Mouse (Mus musculus) limb, embryonic 13.5 days (tissue): ENCODE data around the gene Tbc1d22a. TPM values are rescaled to one million over a fixed set of nuclear protein-coding genes. Genes with fewer than 3 reads are reported as not detected.

ENCODE experiments used
- ATAC-seq: fragments of 200-750 bp; cut with Nextera tagmentation; 2 replicates; pipeline ENCODE4 v1.8.0; 2017; ENCODE audit warnings: low read depth, moderate number of reproducible peaks, moderate TSS enrichment; ENCODE audit not compliant: low FRiP score
- H3K27ac ChIP-seq: fragments of 300-500 bp; sonication (generic); 2 replicates; pipeline ENCODE4 v1.5.1; 2015; ENCODE audit warnings: inconsistent platforms, mild to moderate bottlenecking, moderate library complexity
- H3K27me3 ChIP-seq: fragments of 300-500 bp; sonication (generic); 2 replicates; pipeline ENCODE4 v1.6.1; 2015; ENCODE audit warnings: mild to moderate bottlenecking, inconsistent platforms
- H3K36me3 ChIP-seq: fragments of 300-500 bp; sonication (generic); 2 replicates; pipeline ENCODE4 v1.6.1; 2015; ENCODE audit warnings: inconsistent platforms, mild to moderate bottlenecking, moderate library complexity
- H3K4me1 ChIP-seq: fragments of 300-500 bp; sonication (generic); 2 replicates; pipeline ENCODE4 v1.6.1; 2015; ENCODE audit warnings: inconsistent platforms
- H3K4me2 ChIP-seq: fragments of 300-500 bp; sonication (generic); replicated peaks from 2 replicates; pipeline ENCODE4 v1.6.1; 2015; ENCODE audit warnings: inconsistent platforms, mild to moderate bottlenecking, moderate library complexity
- H3K4me3 ChIP-seq: fragments of 300-500 bp; sonication (generic); 2 replicates; pipeline ENCODE4 v1.5.1; 2015; ENCODE audit warnings: moderate library complexity, mild to moderate bottlenecking, inconsistent platforms
- H3K9ac ChIP-seq: fragments of 300-500 bp; sonication (generic); 2 replicates; pipeline ENCODE4 v1.6.1; 2015; ENCODE audit warnings: mild to moderate bottlenecking, inconsistent platforms
- H3K9me3 ChIP-seq: fragments of 300-500 bp; sonication (generic); 2 replicates; pipeline ENCODE4 v1.6.1; 2016; ENCODE audit warnings: inconsistent platforms
- WGBS: fragments of 180-500 bp; shearing (Covaris S2); methylation state at CpG from one replicate; pipeline ENCODE4 v1.1.7; 2015; 5-methylcytosine and 5-hydroxymethylcytosine counted together
- polyA plus RNA-seq: library from polyadenylated mRNA; unstranded; fragments of >200 nt; fragmentation: Nextera tagmentation; extraction: Ambion mirVana; gene quantifications from 2 replicates; pipeline ENCODE4 v1.2.1, GENCODE M21; 2015

Gene Tbc1d22a
- polyA plus RNA-seq, 1 experiment from 2014 or later: 12.5 TPM

GRCm38 (mm10) chr15:86276538-86277264, 62.4 kb downstream of the Tbc1d22a start:
- Histone ChIP-seq H3K36me3 (no peaks in the 10 kb centered on the region), H3K9ac (no peak overlapping the region), H3K27ac (no peak overlapping the region), H3K4me2 (no peak overlapping the region), H3K27me3 (0 out of 2 replicates have a peak, but pooled peaks cover 7% of the 10 kb centered on the region), H3K4me1 (peaks cover 59% of the 10 kb centered on the region), H3K9me3 (no peaks in the 10 kb centered on the region), H3K4me3 (no peak overlapping the region)
- no peak; the same call in 1 of the 2 replicates for ATAC-seq
- WGBS: 58% methylated on average over 11 of the region's 11 CpGs

- Histone ChIP-seq H3K4me1 (peaks cover 59% of the 10 kb centered on the region), H3K36me3 (no peaks in the 10 kb centered on the region), H3K4me2 (peak overlapping the region; percentile 29), H3K27me3 (0 out of 2 replicates have a peak, but pooled peaks cover 9% of the 10 kb centered on the region), H3K9me3 (no peaks in the 10 kb centered on the region), H3K27ac (no peak overlapping the region), H3K4me3 (no peak overlapping the region), H3K9ac (no peak overlapping the region)
- no peak for ATAC-seq
- WGBS: 57% methylated on average over 15 of the region's 15 CpGs
These were observed 63.2 kb downstream of the Tbc1d22a start for GRCm38 (mm10) chr15:86277428-86277827.

GRCm38 (mm10) chr15:86279059-86279974, 65.1 kb downstream of the Tbc1d22a start:
- Histone ChIP-seq H3K27ac (no peak overlapping the region; the same call in 1 of the 2 replicates), H3K36me3 (no peaks in the 10 kb centered on the region), H3K9me3 (no peaks in the 10 kb centered on the region), H3K9ac (no peak overlapping the region), H3K4me1 (peaks cover 59% of the 10 kb centered on the region), H3K4me3 (no peak overlapping the region), H3K4me2 (no peak overlapping the region), H3K27me3 (peaks cover 9% of the 10 kb centered on the region; the same call in 1 of the 2 replicates)
- WGBS: 46% methylated on average over 14 of the region's 14 CpGs
- peak; percentile 71; the same call in 1 of the 2 replicates for ATAC-seq

- H3K4me2 ChIP-seq: no peak overlapping the region
- H3K27me3 ChIP-seq: peaks cover 4% of the 10 kb centered on the region; the same call in 1 of the 2 replicates
- H3K4me1 ChIP-seq: peaks cover 59% of the 10 kb centered on the region
- no peaks in the 10 kb centered on the region for H3K9me3 ChIP-seq
- H3K9ac ChIP-seq: no peak overlapping the region
- peak overlapping the region; percentile 39; the same call in 1 of the 2 replicates for H3K27ac ChIP-seq
- H3K36me3 ChIP-seq: no peaks in the 10 kb centered on the region
- 40% methylated on average over 4 of the region's 4 CpGs for whole genome bisulfite sequencing
- H3K4me3 ChIP-seq: no peak overlapping the region
- ATAC-seq: no peak
These were observed 65.9 kb downstream of the Tbc1d22a start for GRCm38 (mm10) chr15:86280137-86280536.

GRCm38 (mm10) chr15:86283238-86283637, 69.0 kb downstream of the Tbc1d22a start:
- H3K27ac ChIP-seq: no peak overlapping the region
- WGBS: 85% methylated on average over 1 of the region's 1 CpGs
- no peak for ATAC-seq
- no peak overlapping the region for H3K9ac ChIP-seq
- no peak overlapping the region for H3K4me3 ChIP-seq
- H3K4me2 ChIP-seq: no peak overlapping the region
- no peaks in the 10 kb centered on the region for H3K9me3 ChIP-seq
- no peaks in the 10 kb centered on the region for H3K36me3 ChIP-seq
- peaks cover 28% of the 10 kb centered on the region for H3K4me1 ChIP-seq
- peaks cover 4% of the 10 kb centered on the region; the same call in 1 of the 2 replicates for H3K27me3 ChIP-seq

GRCm38 (mm10) chr15:86285296-86285695, 71.0 kb downstream of the Tbc1d22a start:
- no peak overlapping the region for H3K9ac ChIP-seq
- H3K9me3 ChIP-seq: no peaks in the 10 kb centered on the region
- no peaks in the 10 kb centered on the region for H3K36me3 ChIP-seq
- H3K27ac ChIP-seq: no peak overlapping the region
- H3K4me3 ChIP-seq: no peak overlapping the region
- WGBS: 85% methylated on average over 2 of the region's 2 CpGs
- H3K27me3 ChIP-seq: peaks cover 4% of the 10 kb centered on the region; the same call in 1 of the 2 replicates
- ATAC-seq: no peak
- peaks cover 10% of the 10 kb centered on the region for H3K4me1 ChIP-seq
- no peak overlapping the region for H3K4me2 ChIP-seq

- Histone ChIP-seq H3K4me3 (no peak overlapping the region), H3K9me3 (no peaks in the 10 kb centered on the region), H3K27me3 (no peaks in the 10 kb centered on the region), H3K4me1 (0 out of 2 replicates have a peak, but pooled peaks cover 4% of the 10 kb centered on the region), H3K9ac (no peak overlapping the region), H3K4me2 (no peak overlapping the region), H3K27ac (no peak overlapping the region), H3K36me3 (no peaks in the 10 kb centered on the region)
- ATAC-seq: no peak
- 76% methylated on average over 3 of the region's 3 CpGs for WGBS
These were observed 75.8 kb downstream of the Tbc1d22a start for GRCm38 (mm10) chr15:86290074-86290473.

GRCm38 (mm10) chr15:86292288-86292687, 78.0 kb downstream of the Tbc1d22a start:
- WGBS: 87% methylated on average over 6 of the region's 6 CpGs
- H3K27ac ChIP-seq: no peak overlapping the region
- H3K27me3 ChIP-seq: no peaks in the 10 kb centered on the region
- no peak overlapping the region for H3K9ac ChIP-seq
- ATAC-seq: no peak
- H3K36me3 ChIP-seq: no peaks in the 10 kb centered on the region
- peaks cover 8% of the 10 kb centered on the region; the same call in 1 of the 2 replicates for H3K4me1 ChIP-seq
- H3K4me3 ChIP-seq: no peak overlapping the region
- no peaks in the 10 kb centered on the region for H3K9me3 ChIP-seq
- no peak overlapping the region for H3K4me2 ChIP-seq

- Histone ChIP-seq H3K4me1 (peaks cover 8% of the 10 kb centered on the region; the same call in 1 of the 2 replicates), H3K9ac (no peak overlapping the region), H3K36me3 (no peaks in the 10 kb centered on the region; the same call in 1 of the 2 replicates), H3K4me2 (no peak overlapping the region), H3K27me3 (no peaks in the 10 kb centered on the region), H3K9me3 (no peaks in the 10 kb centered on the region), H3K27ac (no peak overlapping the region), H3K4me3 (no peak overlapping the region)
- no peak for ATAC-seq
- WGBS: 88% methylated on average over 3 of the region's 3 CpGs
These were observed 80.2 kb downstream of the Tbc1d22a start for GRCm38 (mm10) chr15:86294426-86294825.

GRCm38 (mm10) chr15:86295722-86296288, 81.5 kb downstream of the Tbc1d22a start:
- no peaks in the 10 kb centered on the region for H3K27me3 ChIP-seq
- H3K9ac ChIP-seq: no peak overlapping the region
- ATAC-seq: no peak
- H3K4me3 ChIP-seq: no peak overlapping the region
- H3K4me1 ChIP-seq: peaks cover 8% of the 10 kb centered on the region; the same call in 1 of the 2 replicates
- H3K4me2 ChIP-seq: no peak overlapping the region
- no peaks in the 10 kb centered on the region; the same call in 1 of the 2 replicates for H3K36me3 ChIP-seq
- H3K27ac ChIP-seq: no peak overlapping the region
- H3K9me3 ChIP-seq: no peaks in the 10 kb centered on the region
- 73% methylated on average over 4 of the region's 4 CpGs for WGBS

GRCm38 (mm10) chr15:86297281-86297680, 83.0 kb downstream of the Tbc1d22a start:
- H3K36me3 ChIP-seq: peaks cover 6% of the 10 kb centered on the region; the same call in 1 of the 2 replicates
- no peaks in the 10 kb centered on the region for H3K27me3 ChIP-seq
- no peak overlapping the region for H3K4me2 ChIP-seq
- peaks cover 8% of the 10 kb centered on the region; the same call in 1 of the 2 replicates for H3K4me1 ChIP-seq
- no peak for ATAC-seq
- no peak overlapping the region for H3K27ac ChIP-seq
- 100% methylated on average over 1 of the region's 1 CpGs for WGBS
- no peak overlapping the region for H3K4me3 ChIP-seq
- H3K9me3 ChIP-seq: no peaks in the 10 kb centered on the region
- no peak overlapping the region for H3K9ac ChIP-seq
